Mouse (Mus musculus): ENCODE data around the gene Ccin. TPM values are rescaled to one million over a fixed set of nuclear protein-coding genes. Genes with fewer than 3 reads are reported as not detected.

The Ccin gene
- polyA plus RNA-seq, 1 experiment = not detected

GRCm38 (mm10) chr4:43959523-43960179 is 23.6 kb upstream of the Ccin start:
- H3K4me1 ChIP-seq (ENCODE audit: control insufficient read depth) = peaks cover 77% of the 10 kb centered on the region
- peaks cover 2% of the 10 kb centered on the region; the same call in 1 of the 2 replicates for H3K27me3 ChIP-seq (ENCODE audit: control insufficient read depth)
- H3K9me3 ChIP-seq (ENCODE audit: control insufficient read depth, low read length) = no peaks in the 10 kb centered on the region
- H3K36me3 ChIP-seq (ENCODE audit: control insufficient read depth) = peaks cover 10% of the 10 kb centered on the region
- peak overlapping the region; percentile 82 for H3K4me3 ChIP-seq (replicated peaks)
- TF ChIP-seq GATA1 (IDR thresholded peaks at IDR 0.05; ENCODE audit: low read length) = no peak
- TF ChIP-seq TAL1 (IDR thresholded peaks at IDR 0.05; ENCODE audit: low read length) = no peak

DNA sequence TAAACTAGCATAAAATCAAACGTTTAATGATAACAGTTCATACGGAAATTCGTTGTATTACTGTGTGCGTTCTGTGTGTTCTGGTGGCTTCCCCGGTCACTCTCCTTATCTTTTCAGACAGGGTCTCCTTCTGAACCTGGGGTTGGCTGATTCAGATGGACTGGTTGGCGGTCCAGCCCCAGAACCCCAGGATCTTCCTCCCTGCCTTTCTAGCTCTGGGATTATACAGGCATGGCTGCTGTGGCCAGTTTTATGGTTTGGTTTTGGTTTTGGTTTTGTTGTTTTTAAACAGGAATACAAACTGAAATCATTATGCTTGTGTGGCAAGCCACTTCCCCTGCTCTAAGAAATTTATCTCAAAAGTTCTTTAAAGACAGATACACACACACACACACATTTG is 23.1 kb upstream of the Ccin start:
- Histone ChIP-seq H3K27me3 (ENCODE audit: control insufficient read depth) (peaks cover 2% of the 10 kb centered on the region; the same call in 1 of the 2 replicates), H3K36me3 (ENCODE audit: control insufficient read depth) (peaks cover 12% of the 10 kb centered on the region), H3K4me3 (replicated peaks) (peak overlapping the region; percentile 82), H3K4me1 (ENCODE audit: control insufficient read depth) (peaks cover 82% of the 10 kb centered on the region), H3K9me3 (ENCODE audit: control insufficient read depth, low read length) (no peaks in the 10 kb centered on the region)
- TF ChIP-seq GATA1 (IDR thresholded peaks at IDR 0.05; ENCODE audit: low read length) (no peak; the same call in 1 of the 2 replicates), TAL1 (IDR thresholded peaks at IDR 0.05; ENCODE audit: low read length) (peak; percentile 48; the same call in 2 of the 3 replicates)

DNA sequence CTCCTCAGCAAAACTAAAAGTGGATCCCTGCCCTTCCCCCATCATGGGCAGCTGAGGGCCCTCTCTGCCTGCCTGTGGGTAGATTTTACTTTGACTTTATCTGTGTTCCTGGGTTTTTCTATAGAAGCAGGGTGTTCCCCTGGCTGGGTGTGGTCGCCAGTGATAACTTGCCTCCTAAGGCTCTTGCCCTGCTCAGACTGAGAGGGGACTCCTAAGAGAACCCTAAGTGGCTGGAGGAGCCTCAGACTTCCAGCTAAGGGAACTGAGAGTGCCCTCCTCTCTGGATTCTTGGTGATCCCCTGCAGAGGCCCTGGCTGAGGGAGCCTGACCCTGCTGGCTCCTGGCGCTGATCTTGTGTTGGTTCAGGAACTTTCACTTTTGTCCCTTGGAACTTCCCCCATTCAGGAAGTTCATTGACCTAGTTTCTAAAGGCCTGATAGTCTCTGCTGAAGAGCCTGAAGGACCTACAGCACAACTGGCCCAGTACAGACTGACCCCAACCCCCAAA is 18.9 kb upstream of the Ccin start:
- H3K4me1 ChIP-seq (ENCODE audit: control insufficient read depth) = peaks cover 91% of the 10 kb centered on the region
- peaks cover 43% of the 10 kb centered on the region for H3K36me3 ChIP-seq (ENCODE audit: control insufficient read depth)
- H3K4me3 ChIP-seq (replicated peaks) = peak overlapping the region; percentile 60
- no peaks in the 10 kb centered on the region for H3K9me3 ChIP-seq (ENCODE audit: control insufficient read depth, low read length)
- TF ChIP-seq GATA1 (IDR thresholded peaks at IDR 0.05; ENCODE audit: low read length) (0 out of 2 replicates have a peak, but pooled peaks have one; percentile 34), TAL1 (IDR thresholded peaks at IDR 0.05; ENCODE audit: low read length) (peak; percentile 32; the same call in 1 of the 3 replicates)
- H3K27me3 ChIP-seq (ENCODE audit: control insufficient read depth) = no peaks in the 10 kb centered on the region

DNA sequence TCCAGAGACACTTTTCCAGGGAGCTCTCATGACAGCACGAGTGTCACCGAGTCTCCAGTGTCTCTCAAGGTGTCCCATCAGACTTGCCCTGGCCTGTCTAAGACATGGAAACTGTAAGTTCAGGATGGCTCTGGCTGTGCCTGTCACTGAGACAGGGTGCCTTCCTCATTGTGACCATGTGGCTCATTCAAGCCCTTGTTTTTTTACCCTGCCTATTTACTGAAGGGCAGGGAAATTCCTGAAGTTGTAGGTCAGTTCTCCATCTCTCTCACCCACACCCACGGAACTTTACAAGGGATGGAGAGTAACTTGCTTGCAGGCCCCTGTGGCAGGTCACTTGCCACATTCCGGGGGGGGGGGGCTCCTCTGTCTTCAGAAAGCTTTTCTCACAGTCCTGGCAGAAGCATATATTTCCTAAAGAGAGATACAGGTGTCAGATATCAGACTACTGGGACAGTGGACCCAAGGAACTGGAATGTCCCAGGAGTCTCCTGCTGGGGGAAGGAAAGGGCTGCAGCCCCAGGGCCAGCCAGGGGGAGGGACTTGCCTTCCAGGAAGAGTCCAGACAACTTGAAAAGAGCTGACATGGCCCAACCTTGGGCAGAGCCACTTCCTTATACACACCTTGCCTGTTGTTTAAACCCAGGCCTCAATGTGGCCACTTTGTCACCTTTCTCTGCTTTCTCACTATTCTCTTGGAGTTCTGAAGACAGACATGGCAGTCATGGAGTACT is 18.2 kb upstream of the Ccin start:
- no peaks in the 10 kb centered on the region for H3K9me3 ChIP-seq (ENCODE audit: control insufficient read depth, low read length)
- no peak overlapping the region for H3K4me3 ChIP-seq (replicated peaks)
- H3K4me1 ChIP-seq (ENCODE audit: control insufficient read depth) = peaks cover 89% of the 10 kb centered on the region
- TF ChIP-seq TAL1 (IDR thresholded peaks at IDR 0.05; ENCODE audit: low read length) (no peak), GATA1 (IDR thresholded peaks at IDR 0.05; ENCODE audit: low read length) (no peak)
- no peaks in the 10 kb centered on the region for H3K27me3 ChIP-seq (ENCODE audit: control insufficient read depth)
- peaks cover 49% of the 10 kb centered on the region for H3K36me3 ChIP-seq (ENCODE audit: control insufficient read depth)

DNA sequence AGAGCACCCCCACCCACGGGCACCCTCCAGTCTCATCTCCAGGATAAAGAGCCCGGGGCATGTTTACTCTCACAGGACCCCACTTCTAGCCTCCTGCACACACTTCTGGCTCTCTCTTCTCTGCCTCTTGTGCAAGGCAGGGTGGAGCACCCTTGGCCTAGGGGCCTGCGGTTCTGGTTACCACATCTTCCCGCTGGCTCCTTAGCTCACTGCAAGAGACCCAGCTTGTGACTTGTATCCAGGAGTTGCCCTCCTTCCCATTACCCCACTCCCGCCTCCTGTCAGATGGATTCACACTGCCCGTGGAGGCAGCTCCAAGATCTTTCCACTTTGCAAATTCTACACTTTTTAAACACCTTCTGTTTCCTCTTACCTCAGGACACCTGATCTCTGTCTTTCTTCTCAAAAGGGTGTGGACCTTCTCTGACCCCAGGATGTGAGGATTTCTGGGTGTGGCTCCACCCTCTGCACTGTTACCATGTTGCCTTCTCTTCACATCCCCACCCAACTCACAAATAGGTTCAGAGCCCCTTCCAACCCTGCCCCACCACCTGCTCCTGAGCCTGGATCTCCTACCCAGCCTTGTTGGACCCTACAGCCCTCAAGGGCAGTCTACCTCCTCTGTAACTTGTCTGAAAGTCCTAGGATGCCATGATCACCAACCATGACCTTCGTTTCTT is 17.3 kb upstream of the Ccin start:
- H3K4me1 ChIP-seq (ENCODE audit: control insufficient read depth) = peaks cover 85% of the 10 kb centered on the region
- no peaks in the 10 kb centered on the region for H3K27me3 ChIP-seq (ENCODE audit: control insufficient read depth)
- peaks cover 58% of the 10 kb centered on the region for H3K36me3 ChIP-seq (ENCODE audit: control insufficient read depth)
- H3K4me3 ChIP-seq (replicated peaks) = no peak overlapping the region
- TF ChIP-seq TAL1 (IDR thresholded peaks at IDR 0.05; ENCODE audit: low read length) (no peak), GATA1 (IDR thresholded peaks at IDR 0.05; ENCODE audit: low read length) (no peak)
- no peaks in the 10 kb centered on the region for H3K9me3 ChIP-seq (ENCODE audit: control insufficient read depth, low read length)

GRCm38 (mm10) chr4:43968650-43969049 is 14.6 kb upstream of the Ccin start:
- H3K36me3 ChIP-seq (ENCODE audit: control insufficient read depth) = peaks cover 72% of the 10 kb centered on the region
- no peak for TF ChIP-seq GATA1 (IDR thresholded peaks at IDR 0.05; ENCODE audit: low read length)
- no peak for TF ChIP-seq TAL1 (IDR thresholded peaks at IDR 0.05; ENCODE audit: low read length)
- no peak overlapping the region for H3K4me3 ChIP-seq (replicated peaks)
- H3K27me3 ChIP-seq (ENCODE audit: control insufficient read depth) = no peaks in the 10 kb centered on the region
- H3K4me1 ChIP-seq (ENCODE audit: control insufficient read depth) = peaks cover 76% of the 10 kb centered on the region
- no peaks in the 10 kb centered on the region for H3K9me3 ChIP-seq (ENCODE audit: control insufficient read depth, low read length)

- Histone ChIP-seq H3K36me3 (ENCODE audit: control insufficient read depth) (peaks cover 79% of the 10 kb centered on the region), H3K4me3 (replicated peaks) (no peak overlapping the region), H3K4me1 (ENCODE audit: control insufficient read depth) (peaks cover 70% of the 10 kb centered on the region), H3K9me3 (ENCODE audit: control insufficient read depth, low read length) (no peaks in the 10 kb centered on the region), H3K27me3 (ENCODE audit: control insufficient read depth) (no peaks in the 10 kb centered on the region)
- TF ChIP-seq TAL1 (IDR thresholded peaks at IDR 0.05; ENCODE audit: low read length) = no peak
- no peak for TF ChIP-seq GATA1 (IDR thresholded peaks at IDR 0.05; ENCODE audit: low read length)
These were observed 13.9 kb upstream of the Ccin start for GRCm38 (mm10) chr4:43969373-43969772.

- peaks cover 62% of the 10 kb centered on the region for H3K4me1 ChIP-seq (ENCODE audit: control insufficient read depth)
- H3K36me3 ChIP-seq (ENCODE audit: control insufficient read depth) = peaks cover 79% of the 10 kb centered on the region
- TF ChIP-seq GATA1 (IDR thresholded peaks at IDR 0.05; ENCODE audit: low read length) (no peak), TAL1 (IDR thresholded peaks at IDR 0.05; ENCODE audit: low read length) (no peak)
- H3K9me3 ChIP-seq (ENCODE audit: control insufficient read depth, low read length) = no peaks in the 10 kb centered on the region
- no peak overlapping the region for H3K4me3 ChIP-seq (replicated peaks)
- no peaks in the 10 kb centered on the region for H3K27me3 ChIP-seq (ENCODE audit: control insufficient read depth)
These were observed 12.6 kb upstream of the Ccin start for GRCm38 (mm10) chr4:43970393-43971330.
